Mouse (Mus musculus) layer of hippocampus, postnatal 36 days (tissue): ENCODE measurements around the gene Gpr68. TPM values are rescaled to one million over a fixed set of nuclear protein-coding genes. Genes with fewer than 3 reads are reported as not detected.
A peak's percentile ranks its signal among the peaks of the same experiment; 100 is the strongest.

Source experiments
- DNase-seq, 2 experiments: peaks; one replicate each; pipeline ENCODE4 v3.0.0; 2022
- total RNA-seq, 2 experiments: library from RNA; stranded (reverse); gene quantifications; 2 replicates each; pipeline ENCODE4 v1.2.3; 2021

The Gpr68 gene
- 10 to 100 TPM; 22.7 to 24.7 TPM for total RNA-seq

DNA sequence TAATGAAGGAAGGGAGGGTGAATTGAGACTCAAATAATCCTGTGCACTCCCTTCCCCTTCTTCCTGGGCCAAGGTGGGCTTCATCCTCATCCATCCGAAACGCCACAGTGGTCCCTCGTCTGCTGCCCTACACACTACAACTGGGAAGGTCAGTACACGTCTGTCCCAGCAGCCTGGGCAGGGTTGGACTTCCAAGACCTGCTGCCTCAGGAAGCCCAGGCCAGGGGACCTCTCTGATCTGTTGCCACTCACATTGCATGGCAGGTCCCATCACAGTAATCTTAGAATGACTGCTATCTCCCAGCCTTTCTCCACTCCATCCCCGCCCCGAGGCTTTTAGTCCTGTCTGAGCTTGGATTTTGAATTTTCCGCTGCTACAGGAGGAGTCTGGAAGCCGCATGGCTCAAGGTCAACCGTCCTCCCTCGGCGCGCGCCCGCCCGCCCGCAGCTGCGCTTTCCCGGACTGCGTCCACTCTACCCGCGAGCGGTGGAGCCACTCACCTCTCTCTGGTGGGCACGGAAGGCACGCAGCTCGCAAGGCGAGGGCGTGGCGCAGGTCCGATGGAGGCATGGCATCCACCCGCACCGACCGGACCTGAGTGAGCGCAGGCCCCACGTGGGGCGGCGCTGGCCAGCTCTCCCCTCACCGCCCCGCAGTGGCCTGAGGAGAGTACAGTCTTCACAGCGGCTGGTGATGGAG lies at the start of gene Gpr68:
Gene Gpr68, minus strand, starts transcription at position 601 of the 700 bp plus-strand sequence.
- DNase-seq = no peak

DNA sequence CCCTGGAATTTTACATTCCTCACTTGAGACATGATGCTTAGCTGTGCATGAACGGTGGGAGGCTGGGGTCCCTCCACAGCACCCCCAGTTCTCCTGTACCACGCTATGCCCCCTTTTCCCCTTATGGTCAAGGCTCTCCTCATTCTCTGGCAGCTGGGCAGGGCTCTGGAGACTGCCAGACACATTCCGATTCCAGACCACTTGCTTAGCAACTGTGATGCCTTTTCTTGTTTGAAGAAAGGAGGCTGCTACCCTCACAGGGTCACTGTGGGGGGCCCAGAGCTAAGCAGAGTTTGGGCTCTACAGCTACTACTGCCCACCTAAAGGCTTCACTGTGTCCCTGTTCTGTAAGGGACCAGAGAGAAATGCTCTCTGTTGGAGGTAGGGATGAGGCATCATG lies 49.3 kb upstream of the Gpr68 start:
- no peak for DNase-seq

- DNase-seq = no peak
Observed at GRCm38 (mm10) chr12:100956825-100957224, 48.8 kb upstream of the Gpr68 start.

DNA sequence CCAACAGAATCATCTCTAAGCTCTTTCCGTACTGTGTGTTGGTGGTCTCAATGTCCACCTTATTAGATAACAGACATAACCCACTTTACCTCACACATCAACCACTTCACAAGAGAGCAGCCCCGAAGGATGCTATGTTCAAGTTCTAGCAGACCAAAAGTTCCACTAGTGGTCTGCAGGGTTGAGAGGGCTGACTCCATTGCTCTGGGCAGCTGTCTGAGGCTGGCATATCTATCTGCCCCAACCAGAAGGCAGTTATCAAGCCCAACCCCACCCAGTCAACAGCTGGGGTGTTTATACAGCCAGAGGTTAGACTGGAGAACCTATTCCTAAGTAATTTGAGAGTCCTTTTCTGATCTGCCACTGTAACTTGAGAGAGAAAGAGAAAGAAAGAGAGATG lies 48.0 kb upstream of the Gpr68 start:
- DNase-seq = no peak

DNA sequence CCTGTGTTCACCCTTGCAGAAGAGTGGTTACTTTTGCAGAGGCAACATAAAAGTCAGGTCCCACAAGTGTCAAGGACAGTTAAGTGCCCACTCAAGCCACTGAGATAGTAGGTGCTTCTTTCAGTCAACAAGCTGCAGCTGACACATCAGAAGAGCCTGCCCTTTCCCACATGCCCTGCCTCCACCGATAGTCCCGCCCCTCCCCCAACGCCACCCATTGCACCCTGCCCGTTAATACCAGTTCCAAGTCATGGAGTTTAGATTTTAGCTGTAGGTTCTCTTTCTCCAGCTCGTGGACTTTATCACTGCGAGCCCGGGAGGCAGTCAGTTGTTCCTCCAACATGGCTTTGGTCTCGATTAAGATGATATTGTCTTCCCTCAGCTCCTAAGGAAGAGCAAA lies 45.9 kb upstream of the Gpr68 start:
- no peak for DNase-seq

DNA sequence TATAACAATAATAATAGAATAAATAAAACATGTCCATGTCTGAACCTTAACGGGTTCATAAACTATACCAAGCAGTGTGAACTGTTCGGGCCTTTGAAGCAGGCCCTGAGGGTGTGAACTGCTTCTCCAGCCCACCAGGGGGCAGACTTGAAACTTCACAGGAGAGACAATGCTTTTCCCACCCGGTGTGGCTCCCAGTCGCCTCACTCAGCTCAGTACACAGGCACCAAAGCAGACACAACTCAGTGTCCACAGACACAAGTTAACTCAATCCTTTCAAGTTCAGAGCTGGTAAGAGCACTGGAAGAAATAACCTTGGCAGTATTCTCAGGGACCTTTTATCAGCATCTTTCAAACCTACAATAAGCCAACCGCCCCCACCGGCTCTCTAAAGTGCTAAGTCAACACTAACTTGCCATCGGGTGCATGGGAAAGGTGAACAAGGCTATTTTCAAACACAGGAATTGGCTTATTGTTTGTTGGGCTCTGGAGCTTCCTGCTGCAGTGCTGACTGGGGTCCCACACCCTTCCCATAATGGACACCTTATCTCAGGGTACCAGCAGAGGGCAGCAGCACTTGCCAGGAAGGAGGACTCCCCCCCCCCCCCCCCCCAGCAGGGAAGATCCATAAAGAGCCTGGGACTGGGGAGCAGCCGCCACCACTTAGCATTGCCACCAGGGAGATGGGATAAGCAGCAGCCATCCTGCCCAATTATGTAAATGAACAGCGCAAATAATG lies 44.4 kb upstream of the Gpr68 start:
- DNase-seq = peak; percentile 70 to 74

- no peak for DNase-seq
Observed at GRCm38 (mm10) chr12:100949146-100949545, 41.1 kb upstream of the Gpr68 start.

DNA sequence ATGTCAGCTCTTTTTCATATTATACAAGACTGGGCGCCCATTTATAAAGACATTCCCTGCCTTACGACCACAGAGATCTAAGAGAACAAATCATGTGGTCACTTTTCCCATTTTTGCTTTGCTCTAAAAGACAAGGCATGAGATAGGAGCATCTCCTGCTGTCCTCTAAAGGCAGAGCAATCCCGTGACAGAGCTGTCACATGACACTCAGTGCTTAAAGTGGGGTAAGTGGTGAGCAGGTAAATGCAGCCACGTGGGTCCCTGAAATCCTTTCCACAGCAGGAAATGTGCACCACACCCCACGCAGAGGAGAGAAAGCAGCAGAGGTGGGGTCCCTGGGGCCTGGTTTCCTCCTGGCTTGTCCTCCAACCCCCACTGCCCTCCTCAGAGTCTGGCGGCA lies 40.0 kb upstream of the Gpr68 start:
- DNase-seq = no peak

DNA sequence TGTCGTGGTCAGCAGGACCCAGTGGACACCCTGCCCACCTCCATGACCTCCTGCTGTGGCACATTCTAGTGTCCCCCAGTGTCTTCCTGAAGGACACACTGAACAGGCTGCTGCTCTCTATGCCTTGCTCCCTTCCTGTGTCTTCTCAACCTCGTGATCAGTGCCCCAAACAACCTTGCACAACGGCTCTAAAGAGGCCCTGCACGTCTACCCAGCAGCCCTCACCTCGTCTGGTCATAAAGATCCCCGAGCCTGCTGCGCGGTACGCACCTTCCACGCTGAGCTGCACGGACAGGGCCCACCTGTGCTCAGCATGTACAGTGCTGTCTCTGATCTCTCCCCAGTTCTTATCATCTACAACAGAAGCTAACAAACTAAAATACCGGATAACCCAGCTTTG lies 38.0 kb upstream of the Gpr68 start:
- DNase-seq = no peak

GRCm38 (mm10) chr12:100945501-100945900 lies 37.5 kb upstream of the Gpr68 start:
- DNase-seq = no peak

DNA sequence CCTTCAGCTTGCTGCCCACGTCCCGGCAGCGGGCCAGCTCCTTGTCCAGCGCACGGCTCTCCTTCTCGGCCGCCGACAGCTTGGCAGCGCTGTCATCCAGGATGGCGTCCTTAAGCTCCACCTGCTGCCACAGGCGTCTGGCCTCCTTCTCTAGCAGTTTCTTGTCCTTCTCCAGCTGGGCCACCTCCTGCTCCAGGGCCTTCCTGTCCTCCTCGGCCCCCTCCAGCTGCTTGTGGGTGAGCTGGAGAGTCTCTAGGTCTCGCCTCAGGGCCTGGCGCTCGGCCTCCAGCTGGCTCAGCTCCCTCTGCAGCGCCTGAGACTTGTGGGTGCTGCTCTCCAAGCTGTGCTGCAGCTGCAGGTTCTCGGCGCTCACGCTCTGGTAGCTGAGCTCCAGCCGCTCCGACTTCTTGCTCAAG lies 36.9 kb upstream of the Gpr68 start:
- no peak for DNase-seq

DNA sequence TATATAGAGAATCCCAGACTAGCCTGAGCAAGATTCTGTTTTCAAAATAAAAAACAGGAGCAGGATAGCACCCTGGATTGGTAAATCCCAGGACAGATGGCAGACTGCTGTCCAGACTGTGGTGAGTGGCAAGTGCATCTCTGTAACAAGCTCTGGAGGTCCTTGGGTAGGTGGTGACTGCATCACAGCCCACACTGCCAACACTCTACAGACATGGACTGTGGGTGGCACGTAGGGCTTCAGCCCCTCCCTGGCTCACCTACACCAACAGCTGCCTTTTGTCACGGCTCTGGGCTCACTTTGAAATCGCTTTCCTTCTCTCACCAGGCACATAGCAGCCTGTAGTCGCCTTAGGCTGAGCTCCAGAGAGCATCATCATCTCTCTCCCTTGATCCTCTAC lies 35.1 kb upstream of the Gpr68 start:
- no peak for DNase-seq

DNA sequence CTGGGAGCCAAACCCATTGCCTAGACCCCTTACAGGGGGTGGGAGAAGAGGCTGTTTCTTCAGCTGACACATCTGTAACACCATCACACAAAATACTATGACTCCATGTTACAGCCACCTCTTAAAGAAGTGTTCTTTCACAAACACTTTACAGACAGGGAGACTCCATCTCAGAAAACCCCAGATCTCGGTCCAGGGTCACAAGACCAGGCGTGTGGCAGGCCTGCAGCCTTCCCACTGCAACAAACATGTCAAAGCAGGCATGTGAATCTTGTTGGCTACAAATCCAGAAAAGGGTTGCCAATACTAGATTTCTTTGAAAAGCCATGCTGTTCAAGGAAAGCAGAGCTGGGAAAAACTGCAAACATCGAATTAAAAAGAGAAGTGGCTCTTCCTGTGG lies 33.4 kb upstream of the Gpr68 start:
- DNase-seq = no peak

DNA sequence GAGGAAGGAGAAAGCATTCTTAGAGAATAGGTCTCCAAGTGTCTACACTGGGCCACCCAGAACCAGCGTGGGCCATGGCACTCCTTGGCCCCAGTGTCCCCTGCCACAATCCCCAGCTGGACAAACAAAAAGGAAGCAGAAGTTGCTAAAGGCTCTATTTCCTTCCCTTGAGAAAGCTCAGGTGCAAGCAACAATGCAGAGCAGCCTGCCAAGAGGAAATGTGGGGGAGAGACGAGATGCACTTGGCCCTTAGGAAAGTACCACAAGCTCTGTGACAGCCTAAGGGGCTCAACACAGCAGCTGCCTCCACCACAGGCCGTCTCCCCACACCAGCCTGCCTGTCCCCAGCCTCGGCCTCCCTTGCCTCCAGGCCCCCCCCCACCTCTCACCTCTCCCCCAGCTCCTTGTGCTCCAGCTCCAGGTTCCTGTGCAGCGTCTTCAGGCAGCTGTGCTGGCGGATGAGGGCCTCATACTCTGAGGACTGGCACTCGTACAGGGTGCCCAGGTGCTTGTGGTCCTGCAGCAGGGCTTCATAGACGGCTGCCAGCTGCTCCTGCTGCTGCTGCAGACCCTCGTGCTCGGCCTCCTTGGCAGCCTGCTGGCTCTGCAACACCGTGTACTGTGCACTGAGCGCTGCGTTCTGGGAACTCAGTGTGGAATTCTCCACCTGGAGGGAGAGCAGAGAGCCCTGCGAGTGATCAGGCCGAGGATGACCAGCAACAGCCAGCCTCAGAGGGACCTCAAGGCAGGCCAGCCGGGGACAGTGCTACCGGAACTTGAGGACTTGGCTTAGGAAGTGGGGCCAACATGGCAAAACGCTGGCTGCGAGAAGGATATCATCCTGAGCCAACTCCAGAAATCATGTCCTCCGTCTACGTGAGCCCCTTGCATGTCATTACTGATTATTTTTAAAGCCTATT lies 29.7 kb upstream of the Gpr68 start:
- DNase-seq = no peak

- no peak for DNase-seq
Observed at GRCm38 (mm10) chr12:100936737-100937136, 28.7 kb upstream of the Gpr68 start.

DNA sequence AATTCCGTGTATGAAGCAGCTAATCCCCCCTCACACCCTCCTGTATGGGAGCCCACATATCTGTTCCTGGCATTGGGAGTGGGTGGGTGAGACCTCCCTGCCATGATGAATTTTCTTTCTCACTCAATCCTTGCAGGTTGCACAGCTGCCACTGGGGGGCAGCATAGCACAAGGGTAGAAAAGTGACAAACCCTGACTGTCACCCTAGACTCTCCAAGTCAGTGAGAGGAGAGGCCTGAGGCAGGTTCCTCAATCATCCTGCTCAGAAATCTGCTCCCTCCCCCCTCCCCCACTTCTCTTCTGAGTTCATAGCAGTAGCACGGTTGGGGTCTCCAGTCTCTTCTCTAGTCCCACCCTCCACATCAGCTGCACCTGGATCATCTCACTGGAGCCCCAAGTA lies 28.1 kb upstream of the Gpr68 start:
- DNase-seq = peak; percentile 76 to 78

DNA sequence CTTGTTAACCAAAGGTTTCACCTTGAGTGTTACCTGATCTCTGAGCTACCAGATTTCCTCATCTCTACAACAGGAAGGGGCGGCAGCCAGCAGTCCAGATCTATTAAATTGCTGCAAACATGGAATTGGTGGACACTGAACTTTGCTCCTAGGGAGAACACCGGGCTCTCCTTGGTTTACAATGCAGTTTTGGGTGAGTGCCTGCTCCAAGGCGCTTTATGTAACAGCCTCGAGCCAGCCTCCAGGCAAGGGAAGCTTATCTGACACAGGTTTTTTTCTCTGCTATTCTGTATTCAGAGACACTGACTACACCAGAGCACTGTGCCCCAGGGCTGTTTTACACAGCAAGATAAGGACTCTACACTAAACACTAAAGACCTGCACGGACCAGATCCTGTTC lies 26.8 kb upstream of the Gpr68 start:
- no peak for DNase-seq

GRCm38 (mm10) chr12:100931653-100932052 lies 23.7 kb upstream of the Gpr68 start:
- no peak for DNase-seq

DNA sequence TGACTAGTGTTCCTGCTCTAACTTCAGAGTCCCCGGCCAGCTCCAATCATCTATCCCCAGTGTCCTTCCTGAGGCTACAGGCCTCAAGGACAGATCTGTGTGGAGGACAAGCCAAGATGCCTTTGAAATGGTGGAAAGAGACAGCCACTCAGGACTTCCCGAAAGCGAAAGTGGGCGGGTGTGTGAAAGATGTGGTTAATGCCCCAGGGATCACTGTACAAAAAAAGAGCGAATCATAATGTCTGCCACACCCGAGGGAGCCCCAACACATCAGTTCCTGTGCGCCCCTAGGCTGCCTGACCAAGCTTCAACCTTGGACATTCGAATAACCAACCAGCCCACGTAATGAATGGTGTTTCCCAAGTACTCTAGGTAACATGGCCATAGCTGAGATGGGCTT lies 20.3 kb upstream of the Gpr68 start:
- no peak for DNase-seq

- DNase-seq = peak in 1 of 2 experiments; percentile 39
Observed at GRCm38 (mm10) chr12:100925644-100926619, 17.9 kb upstream of the Gpr68 start.

- no peak for DNase-seq
Observed at GRCm38 (mm10) chr12:100924646-100925339, 16.8 kb upstream of the Gpr68 start.
